Mouse (Mus musculus): ENCODE measurements at regions not wholly inside any gene's neighbourhood (a gene's known extent, or its start where the extent isn't known, plus 50 kb on each side); places are given as distances from the start of the nearest gene placed in this dataset.
"Not testable (repeated sequence)": the region's sequence is repeated elsewhere in the genome, so short reads cannot be mapped to it uniquely, and the experiment has no call there.

- DNase-seq (ENCODE audit: low spot score) = not testable (repeated sequence)
Measured at GRCm38 (mm10) chr8:55347851-55348250, 393.2 kb downstream of the Gpm6a start.

GRCm38 (mm10) chr8:55359851-55360250 is 405.2 kb downstream of the Gpm6a start:
- peak; percentile 44 for DNase-seq (ENCODE audit: low spot score)

- DNase-seq (ENCODE audit: low spot score) = not testable (repeated sequence)
Measured at GRCm38 (mm10) chr8:55367431-55367830, 412.8 kb downstream of the Gpm6a start.

GRCm38 (mm10) chr8:55397046-55397445 is 442.4 kb downstream of the Gpm6a start:
- no peak for DNase-seq (ENCODE audit: low spot score)

DNA sequence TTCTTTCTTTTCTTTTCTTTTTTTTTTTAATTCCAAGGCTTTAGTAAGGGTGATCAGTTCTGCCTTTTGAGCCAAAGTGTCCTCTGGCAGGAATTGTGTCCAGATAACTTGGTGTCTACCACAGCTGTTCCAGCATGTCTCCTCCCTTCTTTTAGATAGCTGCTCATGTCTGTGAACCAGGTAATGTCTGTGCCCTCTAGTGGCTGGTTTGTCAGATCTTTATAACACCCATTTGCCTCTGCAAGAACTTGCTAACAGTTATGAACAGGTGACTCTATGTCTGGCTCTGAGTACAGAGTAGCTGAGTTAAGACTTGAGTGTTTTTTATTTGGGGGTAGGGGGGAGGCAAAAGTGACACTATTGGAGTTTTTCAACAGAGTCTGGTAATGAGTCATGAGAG is 443.7 kb downstream of the Gpm6a start:
- no peak for DNase-seq (ENCODE audit: low spot score)

DNA sequence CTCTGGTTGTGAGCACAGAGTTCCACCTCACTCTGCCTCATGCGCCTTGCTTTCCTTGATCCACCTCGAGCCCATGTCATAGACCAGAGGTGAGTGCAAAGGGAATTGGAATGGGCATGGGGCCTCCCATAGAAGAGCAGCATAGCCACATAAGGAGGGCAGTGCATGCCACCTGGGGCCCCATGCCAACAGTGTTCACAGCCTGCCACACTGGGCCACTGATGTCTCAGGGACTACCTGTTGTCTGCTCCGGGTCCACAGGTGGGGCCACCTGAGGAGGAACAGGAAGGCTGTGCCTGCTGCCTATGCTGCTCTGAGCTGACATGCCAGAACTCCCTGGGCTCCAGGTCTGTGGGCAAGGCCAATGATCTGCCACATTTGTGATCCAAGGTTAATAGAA is 445.8 kb downstream of the Gpm6a start:
- DNase-seq (ENCODE audit: low spot score) = no peak

- not testable (repeated sequence) for DNase-seq (ENCODE audit: low spot score)
Measured at GRCm38 (mm10) chr8:55406903-55407302, 452.3 kb downstream of the Gpm6a start.

All from urinary bladder, adult 2 months (tissue).